Mouse (Mus musculus) heart, postnatal 4 days (tissue): Measurements from ENCODE around the gene Tprkb. TPM values are rescaled to one million over a fixed set of nuclear protein-coding genes. Genes with fewer than 3 reads are reported as not detected.
"Not testable (repeated sequence)": the region's sequence is repeated elsewhere in the genome, so short reads cannot be mapped to it uniquely, and the experiment has no call there.

Experiments
- DNase-seq: peaks from one replicate; pipeline ENCODE4 v3.0.0; 2021
- total RNA-seq, 2 experiments: library from RNA; stranded (reverse); gene quantifications; 2 replicates each; pipeline ENCODE4 v1.2.3; 2021

Gene Tprkb
- total RNA-seq, 2 experiments from 2014 or later, result 11.6 to 13.1 TPM

GRCm38 (mm10) chr6:85915539-85916513 is 4.2 kb downstream of the Tprkb start, which contains the start of gene Nat8f1:
TSS of gene Nat8f1 (minus strand) at chr6:85915687.
- DNase-seq, result peak; percentile 89

GRCm38 (mm10) chr6:85916596-85916995 is 4.9 kb downstream of the Tprkb start:
- no peak for DNase-seq

- not testable (repeated sequence) for DNase-seq
These were observed 6.7 kb downstream of the Tprkb start for GRCm38 (mm10) chr6:85918341-85918740.

GRCm38 (mm10) chr6:85919401-85919800 is 7.7 kb downstream of the Tprkb start:
- no peak for DNase-seq

GRCm38 (mm10) chr6:85923643-85924042 is 12.0 kb downstream of the Tprkb start:
- DNase-seq, result no peak

- no peak for DNase-seq
These were observed 15.0 kb downstream of the Tprkb start for GRCm38 (mm10) chr6:85926709-85927108.

GRCm38 (mm10) chr6:85927476-85928464 is 16.1 kb downstream of the Tprkb start:
- no peak for DNase-seq

GRCm38 (mm10) chr6:85929312-85929711 is 17.6 kb downstream of the Tprkb start:
- no peak for DNase-seq

GRCm38 (mm10) chr6:85934047-85934446 is 22.4 kb downstream of the Tprkb start:
- DNase-seq, result no peak

GRCm38 (mm10) chr6:85935646-85936045 is 24.0 kb downstream of the Tprkb start:
- no peak for DNase-seq

GRCm38 (mm10) chr6:85936508-85937465 is 25.1 kb downstream of the Tprkb start:
- DNase-seq, result peak; percentile 89

- DNase-seq, result no peak
These were observed 27.0 kb downstream of the Tprkb start for GRCm38 (mm10) chr6:85938701-85939100.

- no peak for DNase-seq
These were observed 30.8 kb downstream of the Tprkb start for GRCm38 (mm10) chr6:85942469-85942868.

- DNase-seq, result no peak
These were observed 36.9 kb downstream of the Tprkb start for GRCm38 (mm10) chr6:85948549-85948948.

- no peak for DNase-seq
These were observed 45.9 kb downstream of the Tprkb start for GRCm38 (mm10) chr6:85957581-85957980.

- DNase-seq, result peak; percentile 95
These were observed 49.7 kb downstream of the Tprkb start, which contains the start of gene Dusp11 for GRCm38 (mm10) chr6:85961101-85962091. TSS of gene Dusp11 (minus strand) at chr6:85961667.

GRCm38 (mm10) chr6:85966081-85966480 is 54.4 kb downstream of the Tprkb start:
- DNase-seq, result peak; percentile 44

- DNase-seq, result no peak
These were observed 55.0 kb downstream of the Tprkb start for GRCm38 (mm10) chr6:85966686-85967085.

- no peak for DNase-seq
These were observed 58.2 kb downstream of the Tprkb start for GRCm38 (mm10) chr6:85969889-85970288.

GRCm38 (mm10) chr6:85972699-85973098 is 61.0 kb downstream of the Tprkb start:
- DNase-seq, result no peak
